Mouse (Mus musculus) olfactory bulb, adult 2 months (tissue): ENCODE data around the gene Vwa2. TPM values are rescaled to one million over a fixed set of nuclear protein-coding genes. Genes with fewer than 3 reads are reported as not detected.

Experiments
- H3K27ac ChIP-seq: fragments of 200-500 bp; 2 replicates; pipeline ENCODE4 v1.5.1; 2012; ENCODE audit warnings: low read depth, low read length; ENCODE audit not compliant: insufficient read depth
- H3K4me1 ChIP-seq: fragments of 200-500 bp; 2 replicates; pipeline ENCODE4 v1.6.1; 2012; ENCODE audit warnings: low read length; ENCODE audit not compliant: control insufficient read depth, insufficient read depth
- H3K4me3 ChIP-seq: fragments of 200-500 bp; 2 replicates; pipeline ENCODE4 v1.5.1; 2012; ENCODE audit warnings: mild to moderate bottlenecking, low read depth, low read length, moderate library complexity; ENCODE audit not compliant: insufficient read depth
- CTCF ChIP-seq: fragments of 200-500 bp; IDR thresholded peaks from 2 replicates; pipeline ENCODE4 v1.5.1; 2012; ENCODE audit warnings: low read depth, mild to moderate bottlenecking, low read length, moderate library complexity; ENCODE audit not compliant: insufficient read depth
- POLR2A ChIP-seq: fragments of 200-500 bp; IDR thresholded peaks from 2 replicates; pipeline ENCODE4 v1.6.1; 2012; ENCODE audit warnings: mild to moderate bottlenecking, low read depth, low read length, moderate library complexity; ENCODE audit not compliant: insufficient read depth
- WGBS: fragments of 180-500 bp; shearing (Covaris S2); methylation state at CpG from one replicate; pipeline ENCODE4 v1.1.7; 2018; 5-methylcytosine and 5-hydroxymethylcytosine counted together
- polyA plus RNA-seq: library from polyadenylated mRNA; stranded (reverse); fragments of >200 nt; gene quantifications from 2 replicates; pipeline ENCODE4 v1.2.4, GENCODE M21; 2012; ENCODE audit warnings: low replicate concordance; ENCODE audit not compliant: missing spikeins, insufficient read depth, insufficient read length

Vwa2 gene
- polyA plus RNA-seq, result not detected in 2 replicates

DNA sequence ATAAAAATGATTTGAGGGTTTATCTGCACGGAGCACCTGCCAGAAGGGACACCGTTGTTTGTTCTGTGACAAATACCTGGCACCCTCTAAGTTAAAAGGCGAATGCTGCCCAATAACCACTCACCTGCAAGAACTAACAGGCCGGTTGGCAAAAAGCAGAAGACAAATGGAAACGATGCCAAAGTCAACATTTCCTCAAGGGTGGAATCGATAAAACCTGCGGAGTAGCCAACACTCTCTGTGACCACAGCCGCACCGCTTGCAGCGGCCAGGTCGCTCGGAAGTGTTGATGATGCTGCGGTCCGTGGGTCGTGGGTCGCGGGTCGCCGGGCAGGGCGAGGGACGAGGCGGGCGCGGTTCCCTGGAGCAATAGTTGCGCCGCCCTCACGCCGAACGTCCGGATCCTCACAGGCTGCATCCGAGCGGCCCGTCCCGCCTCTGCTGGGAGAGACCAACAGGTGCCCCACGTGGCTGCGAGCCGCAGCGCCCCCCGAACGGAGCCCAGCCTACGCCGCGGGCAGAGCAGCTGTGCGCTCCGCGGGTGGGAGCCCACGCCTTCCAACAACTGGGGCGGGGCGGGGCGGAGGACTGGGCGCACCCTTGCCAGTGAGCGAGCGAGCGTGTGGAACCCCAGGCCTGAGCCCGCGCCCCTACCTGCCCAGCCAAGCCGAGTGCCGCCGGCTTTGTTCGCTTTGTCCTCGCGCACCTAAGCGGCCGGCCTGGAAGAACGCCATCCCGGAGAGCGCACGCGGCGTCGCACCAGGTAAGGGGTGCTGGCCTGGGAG lies at the start of gene Vwa2:
Vwa2 (plus strand) TSS at position 434 of the 785 bp plus-strand sequence.
- H3K4me3 ChIP-seq, result peak within 1 kb of the TSS; percentile 25
- TF ChIP-seq CTCF, result no peak
- no peak for TF ChIP-seq POLR2A
- peaks cover 14% of the 10 kb centered on the region for H3K4me1 ChIP-seq
- no peak within 1 kb of the TSS for H3K27ac ChIP-seq
- WGBS, result 3% methylated on average over 71 of the region's 71 CpGs

DNA sequence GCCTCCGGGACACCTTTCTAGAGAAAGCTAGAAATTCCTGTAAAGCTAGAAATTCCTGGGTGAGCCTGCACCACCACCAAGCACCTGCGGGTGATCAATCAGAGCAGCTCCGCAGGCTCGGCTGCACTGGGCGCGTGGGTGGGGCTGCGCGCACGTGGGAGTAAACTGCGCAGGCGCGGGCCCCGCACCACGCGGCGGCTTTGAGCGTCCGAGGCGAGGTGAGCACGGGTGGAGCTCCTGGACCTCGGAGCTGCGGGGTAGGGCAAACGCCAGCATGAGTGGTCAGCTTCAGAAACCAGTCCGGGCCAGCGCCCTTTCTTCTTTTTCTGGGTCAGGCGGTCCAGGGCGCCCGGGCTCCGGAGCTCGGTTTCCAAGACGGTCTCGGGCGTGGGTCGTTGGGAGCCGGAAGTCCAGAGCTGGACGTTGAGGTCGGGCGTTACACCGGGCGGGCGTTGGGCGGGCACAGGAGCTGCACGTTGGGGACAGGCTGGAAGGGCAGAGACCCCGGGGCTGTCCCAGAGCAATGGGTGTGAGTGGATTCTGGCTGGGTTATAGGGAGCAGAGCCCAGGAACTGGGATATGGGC lies 47.9 kb upstream of the Vwa2 start, which contains the start of gene Tdrd1:
Tdrd1 (plus strand) TSS at position 163 of the 585 bp plus-strand sequence.
- TF ChIP-seq POLR2A (no peak), CTCF (no peak)
- no peak within 1 kb of the TSS for H3K27ac ChIP-seq
- 68% methylated on average over 44 of the region's 44 CpGs for WGBS
- H3K4me1 ChIP-seq, result peaks cover 7% of the 10 kb centered on the region
- no peak within 1 kb of the TSS for H3K4me3 ChIP-seq

DNA sequence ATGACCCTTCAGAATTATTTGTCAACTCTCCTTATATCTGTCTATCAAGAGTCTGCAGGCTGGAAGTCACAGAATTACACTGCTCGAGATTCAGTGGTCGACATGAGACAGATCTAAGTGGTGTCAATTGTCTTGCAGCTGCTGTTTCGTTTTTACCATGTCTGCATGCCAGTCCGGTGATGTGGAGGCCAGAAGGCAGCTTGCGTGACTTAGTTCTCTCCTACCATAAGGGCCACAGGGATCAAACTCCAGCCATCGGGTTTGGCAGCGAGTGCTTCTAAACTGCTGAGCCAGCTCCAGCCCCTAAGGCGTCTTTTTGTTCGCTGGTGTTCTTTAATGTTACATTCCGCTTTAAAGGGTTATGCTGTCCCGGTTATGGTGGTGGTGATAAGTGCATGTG lies 45.7 kb upstream of the Vwa2 start:
- TF ChIP-seq CTCF, result no peak
- TF ChIP-seq POLR2A, result no peak
- no peak overlapping the region for H3K4me3 ChIP-seq
- 88% methylated on average over 11 of the region's 11 CpGs for WGBS
- H3K4me1 ChIP-seq, result peaks cover 4% of the 10 kb centered on the region; the same call in 1 of the 2 replicates
- no peak overlapping the region for H3K27ac ChIP-seq

DNA sequence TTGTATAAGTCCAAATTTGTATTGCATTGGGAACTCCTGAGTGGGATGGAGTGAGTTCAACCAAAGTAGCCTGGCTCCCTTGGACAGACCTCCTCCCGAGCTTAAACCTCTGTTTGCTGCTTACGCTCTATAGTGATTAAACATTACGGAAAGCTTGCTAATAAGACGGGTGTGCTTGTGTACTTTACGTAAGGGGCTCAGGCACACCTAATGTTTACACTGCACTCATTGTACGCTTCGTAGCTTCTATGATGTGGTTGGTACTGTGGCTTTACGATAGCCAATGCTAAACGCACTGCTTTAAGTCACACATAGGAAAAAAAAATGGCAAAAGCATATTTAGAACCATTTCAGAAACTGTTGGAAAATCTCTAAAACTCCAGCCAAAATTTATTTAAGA lies 44.8 kb upstream of the Vwa2 start:
- H3K4me1 ChIP-seq, result peaks cover 4% of the 10 kb centered on the region; the same call in 1 of the 2 replicates
- H3K27ac ChIP-seq, result no peak overlapping the region
- H3K4me3 ChIP-seq, result no peak overlapping the region
- WGBS, result 93% methylated on average over 9 of the region's 9 CpGs
- no peak for TF ChIP-seq POLR2A
- no peak for TF ChIP-seq CTCF

DNA sequence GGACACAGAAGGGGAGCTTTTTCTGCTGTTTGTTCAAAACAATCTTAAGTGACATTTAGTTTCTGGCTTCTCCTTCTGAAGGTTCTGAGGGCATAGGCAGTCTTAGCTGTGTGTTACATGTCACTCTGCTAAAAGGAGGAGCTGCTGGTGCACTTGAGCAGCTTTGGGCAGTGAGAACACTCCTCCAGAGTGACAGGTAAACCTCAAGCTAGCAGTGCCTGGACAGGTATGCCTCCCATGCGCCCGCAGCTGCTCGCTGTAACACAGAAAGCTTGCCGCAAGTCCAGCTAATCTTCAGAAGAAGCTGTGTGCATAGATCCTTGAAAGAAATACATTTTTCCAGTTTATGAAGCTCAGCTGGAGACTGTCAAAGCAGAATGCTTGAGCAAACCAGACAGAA lies 43.9 kb upstream of the Vwa2 start:
- WGBS, result 95% methylated on average over 4 of the region's 4 CpGs
- Histone ChIP-seq H3K27ac (no peak overlapping the region), H3K4me3 (no peak overlapping the region), H3K4me1 (peaks cover 5% of the 10 kb centered on the region; the same call in 1 of the 2 replicates)
- TF ChIP-seq CTCF, result no peak
- TF ChIP-seq POLR2A, result no peak

DNA sequence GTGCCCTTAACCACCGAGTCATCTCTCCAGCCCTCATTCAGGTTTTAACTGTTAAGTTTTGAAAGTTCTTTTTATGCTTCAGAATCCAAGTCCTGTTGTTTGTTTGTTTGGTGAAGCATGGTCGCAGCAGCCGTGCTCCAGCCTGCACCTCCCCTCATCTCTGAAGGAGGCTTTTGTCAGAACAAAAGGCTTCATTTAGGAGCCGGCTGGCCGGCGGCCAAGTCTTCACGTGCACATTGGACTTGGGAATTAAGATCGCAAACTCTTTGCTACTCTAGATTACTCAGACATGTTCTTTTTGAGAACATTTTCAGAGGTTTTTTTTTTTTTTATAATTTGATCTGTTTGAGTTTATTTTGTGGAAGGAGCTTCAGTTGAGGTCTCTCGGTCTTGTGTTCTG lies 38.7 kb upstream of the Vwa2 start:
- Histone ChIP-seq H3K4me3 (no peak overlapping the region), H3K27ac (no peak overlapping the region), H3K4me1 (peaks cover 4% of the 10 kb centered on the region; the same call in 1 of the 2 replicates)
- no peak for TF ChIP-seq POLR2A
- TF ChIP-seq CTCF, result no peak
- WGBS, result 21% methylated on average over 9 of the region's 9 CpGs

DNA sequence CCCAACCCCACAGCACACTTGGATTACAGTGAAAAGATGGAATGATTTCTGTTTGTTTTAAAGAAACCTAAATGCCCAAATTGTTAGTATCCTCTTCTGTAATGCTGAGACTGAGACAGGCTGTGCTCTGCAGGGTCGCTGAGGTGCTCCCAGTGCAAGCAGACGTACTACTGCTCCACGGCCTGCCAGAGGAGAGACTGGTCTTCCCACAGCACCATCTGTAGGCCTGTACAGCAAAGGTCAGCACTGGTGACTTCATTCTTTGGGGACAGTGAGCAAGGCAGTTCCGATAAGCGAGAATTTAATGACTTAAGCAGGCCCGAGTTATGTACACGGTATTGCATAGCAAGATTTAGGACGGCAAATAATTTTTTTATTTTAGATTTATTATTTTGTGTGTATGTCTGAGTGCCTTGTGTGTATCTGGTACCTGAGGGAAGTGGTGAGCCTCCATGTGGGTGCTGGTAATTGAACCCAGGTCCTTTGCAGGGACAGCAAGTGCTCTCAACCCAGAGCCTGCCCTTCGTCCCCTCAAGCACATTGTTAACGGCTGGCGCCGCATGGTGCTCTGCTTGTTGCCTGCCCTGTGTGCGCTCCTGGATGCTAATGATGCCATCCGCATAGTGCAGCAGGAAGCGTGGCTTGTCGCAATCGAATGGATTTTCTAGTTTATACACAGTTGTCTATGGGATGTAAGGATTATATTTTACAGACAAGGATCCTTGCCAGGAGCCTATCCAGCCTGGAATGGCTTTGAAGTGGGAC lies 34.9 kb upstream of the Vwa2 start:
- H3K4me1 ChIP-seq, result peaks cover 4% of the 10 kb centered on the region; the same call in 1 of the 2 replicates
- TF ChIP-seq CTCF, result no peak
- TF ChIP-seq POLR2A, result no peak
- H3K27ac ChIP-seq, result no peak overlapping the region
- no peak overlapping the region for H3K4me3 ChIP-seq
- 90% methylated on average over 17 of the region's 17 CpGs for WGBS

DNA sequence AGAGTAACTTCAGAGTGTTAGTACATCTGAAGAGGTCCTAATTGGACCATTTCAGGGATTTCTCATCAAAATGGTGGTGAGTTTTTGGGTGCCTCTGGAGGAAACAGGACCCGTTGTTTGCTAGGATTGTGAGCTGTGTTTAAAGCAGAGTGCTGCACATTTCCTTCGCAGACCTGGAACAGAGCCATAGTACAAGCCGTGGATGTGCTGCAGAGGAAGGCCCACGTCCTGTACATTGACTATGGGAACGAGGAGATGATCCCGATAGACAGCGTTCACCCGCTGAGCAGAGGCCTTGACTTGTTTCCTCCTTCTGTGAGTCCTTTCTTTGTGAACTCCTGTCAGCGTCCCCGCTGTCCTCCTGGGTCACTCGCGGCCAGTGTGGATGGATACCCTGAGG lies 31.1 kb upstream of the Vwa2 start:
- TF ChIP-seq POLR2A, result no peak
- Histone ChIP-seq H3K4me1 (no peaks in the 10 kb centered on the region), H3K4me3 (no peak overlapping the region), H3K27ac (no peak overlapping the region)
- WGBS, result 86% methylated on average over 12 of the region's 12 CpGs

DNA sequence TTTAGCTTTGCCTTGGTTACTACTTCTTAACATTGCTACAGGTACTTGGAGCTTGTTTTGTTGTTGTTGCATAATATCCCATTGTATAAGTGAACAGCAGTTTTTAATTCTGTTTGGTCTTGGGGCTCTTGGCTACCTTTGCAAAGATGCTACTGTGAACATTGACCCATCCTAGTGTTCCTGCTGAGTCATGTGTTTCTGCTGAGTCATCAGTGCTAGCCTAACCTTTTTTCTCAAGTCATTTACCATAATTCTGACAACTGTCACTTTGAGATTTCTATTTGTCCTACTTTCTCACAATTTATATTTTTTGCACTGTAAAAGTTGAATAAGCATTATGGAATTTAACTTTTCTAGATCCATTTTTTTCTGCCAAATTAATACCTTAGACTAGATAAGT lies 21.5 kb upstream of the Vwa2 start:
- TF ChIP-seq POLR2A (no peak), CTCF (no peak)
- Histone ChIP-seq H3K4me3 (no peak overlapping the region), H3K27ac (no peak overlapping the region), H3K4me1 (no peaks in the 10 kb centered on the region)
